Mouse (Mus musculus) kidney, postnatal 4 days (tissue): ENCODE measurements around the gene Dmgdh.

ENCODE experiments used
- DNase-seq, 2 experiments: peaks; one replicate each; pipeline ENCODE4 v3.0.0; 2021; ENCODE audit warnings: mixed read lengths in 2 of 2

Gene Dmgdh

DNA sequence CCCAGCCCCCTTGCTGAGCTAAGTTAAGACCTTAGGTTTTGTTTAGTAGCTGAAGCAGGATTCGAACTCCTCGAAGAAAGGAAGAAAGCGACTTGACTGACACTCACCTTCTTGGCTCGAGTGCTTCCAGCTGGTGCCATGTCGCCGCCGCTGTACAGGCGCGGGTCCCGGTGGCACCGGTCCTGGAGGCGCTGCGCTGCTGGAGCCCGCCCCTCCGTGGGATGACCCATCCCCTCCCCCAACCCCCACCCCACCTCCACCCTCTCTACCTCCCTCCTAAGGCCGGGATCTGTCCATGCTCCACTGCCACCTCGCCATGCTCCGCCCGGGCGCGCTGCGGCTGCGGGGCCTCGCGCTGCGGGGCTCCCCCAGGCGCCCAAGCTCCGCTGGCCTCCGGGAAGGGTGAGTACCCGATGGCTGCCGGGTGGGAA lies at the start of gene Dmgdh, which contains the start of gene Bhmt2:
Gene Dmgdh, plus strand, starts transcription at position 303 of the 431 bp plus-strand sequence.
Gene Bhmt2, minus strand, starts transcription at position 172 of the 431 bp plus-strand sequence.
- DNase-seq, result peak; percentile 17 to 52

DNA sequence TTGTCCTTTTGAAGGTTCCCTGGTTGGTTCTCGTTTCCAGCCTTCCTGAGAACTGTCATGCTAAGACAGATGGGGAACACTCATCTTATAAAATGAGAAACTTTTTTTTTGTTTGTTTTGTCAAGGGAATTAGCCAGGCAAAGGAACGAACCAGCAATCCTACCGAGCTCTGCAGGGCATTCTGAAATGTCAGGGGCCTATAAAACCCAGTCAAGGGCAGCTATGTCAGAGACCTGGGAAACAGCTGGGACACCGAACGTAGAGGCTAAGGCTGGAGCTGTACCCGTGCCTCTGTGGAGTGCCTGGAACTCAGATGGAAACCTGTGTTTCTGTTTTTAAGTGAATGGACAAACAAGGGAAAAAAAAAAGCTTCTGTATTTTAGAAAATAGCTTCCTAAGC lies 45.4 kb upstream of the Dmgdh start:
- no peak for DNase-seq

DNA sequence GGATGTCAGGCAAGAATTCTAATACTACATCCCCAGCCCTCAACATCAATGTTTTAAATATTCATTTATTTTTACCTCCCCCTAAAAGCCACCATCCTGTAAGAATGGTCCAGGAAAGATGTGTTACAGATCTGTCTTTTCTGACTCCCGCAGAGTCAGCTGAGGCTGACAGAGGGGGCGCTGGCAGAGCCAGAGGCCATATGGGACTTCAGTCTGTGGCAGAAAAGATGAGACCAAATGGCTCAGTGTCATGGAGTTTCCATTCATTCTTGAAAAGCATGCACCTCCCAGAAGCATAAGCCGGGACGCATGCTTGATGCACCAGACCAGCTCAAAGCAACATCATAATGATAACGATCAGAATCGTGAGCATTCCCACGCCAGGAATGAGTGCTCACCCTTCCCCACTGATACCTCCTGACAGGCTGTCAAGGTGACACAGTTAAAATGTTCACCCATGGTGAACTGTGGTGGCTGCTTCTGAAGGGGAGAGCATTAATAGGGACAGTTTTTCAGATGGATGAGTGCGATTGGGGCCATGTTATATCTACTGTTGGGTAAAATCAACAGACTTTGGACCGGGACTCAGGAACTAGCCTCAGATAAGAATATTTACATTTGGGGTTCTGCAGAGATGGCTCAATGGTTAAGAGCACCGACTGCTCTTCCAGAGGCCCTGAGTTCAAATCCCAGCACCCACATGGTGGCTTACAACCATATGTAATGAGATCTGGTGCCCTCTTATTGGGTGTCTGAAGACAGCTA lies 43.1 kb upstream of the Dmgdh start:
- no peak for DNase-seq

DNA sequence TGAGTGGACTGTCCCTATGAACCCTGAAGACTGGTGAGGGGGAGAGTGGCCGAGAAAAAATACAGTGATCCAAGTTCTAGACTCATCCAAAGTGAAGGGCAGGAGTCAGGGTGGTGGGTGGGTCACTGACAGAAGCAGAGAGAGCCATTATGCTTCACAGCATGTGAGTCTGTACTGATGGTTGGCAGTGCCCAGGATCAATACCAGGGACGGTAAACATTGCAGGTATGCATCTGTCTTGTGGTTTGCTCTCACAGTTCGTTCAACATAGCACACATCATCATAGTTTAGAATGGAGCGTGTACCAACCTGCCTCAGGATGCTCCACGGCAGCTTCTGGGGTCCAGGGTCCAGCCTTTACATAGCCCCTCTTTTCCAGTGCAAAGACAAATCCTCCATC lies 41.3 kb upstream of the Dmgdh start:
- no peak for DNase-seq

DNA sequence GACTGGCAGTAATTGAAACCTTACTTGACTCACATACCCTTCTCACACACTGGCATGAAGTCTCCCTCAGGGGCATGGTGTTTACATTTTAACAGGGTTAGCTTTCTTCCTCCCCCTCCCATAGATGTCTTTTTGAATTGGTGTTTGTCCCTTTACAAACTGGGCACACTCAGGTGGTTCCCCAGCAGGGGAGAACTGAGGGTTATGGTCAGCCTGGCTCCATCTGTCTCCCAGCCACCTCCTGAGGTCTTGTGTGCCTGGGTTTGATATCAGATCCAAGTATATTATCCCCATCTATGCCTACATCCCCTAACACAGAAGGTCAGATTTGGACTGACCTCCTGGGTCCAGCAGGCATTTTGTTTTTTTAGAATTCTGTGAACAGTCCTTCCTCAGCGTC lies 37.7 kb upstream of the Dmgdh start:
- DNase-seq, result no peak

DNA sequence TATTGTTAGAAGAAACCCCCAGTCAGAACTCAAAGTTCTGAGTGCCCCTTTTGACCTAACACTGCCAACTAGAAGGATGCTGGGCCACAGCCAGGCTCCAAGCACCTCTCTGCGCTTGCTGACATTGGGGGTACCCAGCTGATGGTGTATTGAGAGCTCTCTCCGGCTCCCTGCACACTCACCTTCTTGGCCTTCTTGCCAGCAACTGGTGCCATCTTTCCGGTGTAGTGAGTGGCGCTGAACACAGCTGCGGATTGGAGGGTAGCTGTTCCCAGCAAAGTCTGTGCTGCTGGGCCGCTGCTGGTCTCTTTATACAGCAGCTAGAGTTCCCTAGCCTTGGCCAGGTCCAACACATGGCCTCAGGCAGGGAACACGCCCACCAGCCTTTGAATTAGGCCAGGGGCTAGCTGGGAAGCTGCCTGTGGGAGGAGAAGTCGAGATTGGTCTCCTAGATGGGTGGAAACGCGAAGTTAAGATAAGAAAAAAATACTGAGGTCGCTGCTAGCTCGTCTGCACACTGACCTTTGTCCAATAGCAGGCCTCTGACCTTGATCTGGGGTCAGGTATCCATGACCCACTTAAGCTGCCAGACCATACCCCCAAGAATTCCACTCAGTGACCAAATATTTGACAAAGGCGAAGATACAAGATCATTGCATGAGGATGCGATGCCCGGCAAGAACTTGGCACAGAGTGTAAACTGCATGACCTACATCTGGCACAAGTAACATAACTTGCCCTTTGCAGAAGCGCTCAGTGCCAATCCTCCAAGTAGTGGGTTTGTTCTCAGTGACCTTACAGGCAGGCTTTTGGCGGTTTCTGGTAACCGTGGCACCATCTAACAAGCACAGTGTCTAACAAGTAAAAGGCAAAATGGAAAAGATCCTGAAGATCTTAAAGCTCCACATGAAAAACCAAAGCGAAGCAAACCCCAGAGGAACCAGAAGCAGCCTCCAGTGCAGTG lies 36.7 kb upstream of the Dmgdh start, which contains the start of gene Bhmt:
Gene Bhmt, minus strand, starts transcription at position 680 of the 964 bp plus-strand sequence.
- DNase-seq, result no peak

DNA sequence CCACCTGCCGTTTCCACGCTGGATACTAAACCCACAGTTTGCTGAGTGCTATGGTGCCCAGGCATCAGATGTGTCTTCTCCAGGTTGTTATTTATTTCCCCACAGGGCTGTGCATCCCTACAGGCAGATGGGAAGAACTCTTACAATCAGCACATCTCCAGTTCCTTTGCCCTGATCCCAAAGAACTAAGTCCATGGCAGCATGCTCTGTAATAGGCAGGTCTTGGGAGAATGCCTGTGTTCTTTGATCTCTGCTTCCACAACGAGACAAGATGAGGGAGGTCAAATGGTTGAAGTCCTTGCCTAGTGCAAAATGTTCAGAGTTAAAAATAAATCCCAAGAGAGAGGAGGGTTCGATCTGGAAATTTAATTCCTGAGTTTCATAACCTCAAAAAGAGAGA lies 34.6 kb upstream of the Dmgdh start:
- DNase-seq, result no peak

DNA sequence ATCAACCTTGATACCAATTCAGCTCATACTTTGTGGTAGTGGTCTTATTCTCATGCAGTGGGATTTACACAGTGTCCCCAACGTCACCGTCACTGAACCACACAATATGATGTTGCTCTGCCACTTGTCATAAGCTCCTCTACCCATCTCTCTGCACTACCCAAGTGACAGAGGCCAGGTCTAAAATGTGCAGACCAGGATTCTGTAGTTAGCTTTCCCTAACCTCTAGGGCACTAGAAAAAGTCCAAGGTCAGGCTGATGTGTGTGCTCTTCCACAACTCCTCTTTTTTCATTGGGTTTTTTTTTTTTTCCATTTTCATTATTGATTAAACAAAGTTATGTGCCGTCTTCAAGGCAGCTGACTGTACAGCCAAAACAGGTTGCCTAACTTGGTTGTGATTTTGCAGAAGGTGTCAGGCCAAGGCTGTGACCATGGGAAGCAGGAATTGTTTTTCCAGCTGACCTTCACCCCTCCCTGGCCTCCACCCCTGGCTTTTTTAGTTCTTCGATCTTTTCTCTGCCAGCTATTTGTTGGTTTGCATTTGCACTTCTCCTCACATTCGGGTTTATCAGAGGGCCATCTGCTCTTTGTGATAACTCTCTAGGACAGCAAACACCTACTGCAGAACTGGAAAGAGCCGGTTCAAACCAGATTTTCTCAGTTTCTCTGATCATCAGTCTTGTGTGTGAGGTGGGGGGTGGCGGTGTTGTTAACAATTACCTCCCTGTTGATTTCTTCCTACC lies 25.7 kb upstream of the Dmgdh start:
- no peak for DNase-seq

DNA sequence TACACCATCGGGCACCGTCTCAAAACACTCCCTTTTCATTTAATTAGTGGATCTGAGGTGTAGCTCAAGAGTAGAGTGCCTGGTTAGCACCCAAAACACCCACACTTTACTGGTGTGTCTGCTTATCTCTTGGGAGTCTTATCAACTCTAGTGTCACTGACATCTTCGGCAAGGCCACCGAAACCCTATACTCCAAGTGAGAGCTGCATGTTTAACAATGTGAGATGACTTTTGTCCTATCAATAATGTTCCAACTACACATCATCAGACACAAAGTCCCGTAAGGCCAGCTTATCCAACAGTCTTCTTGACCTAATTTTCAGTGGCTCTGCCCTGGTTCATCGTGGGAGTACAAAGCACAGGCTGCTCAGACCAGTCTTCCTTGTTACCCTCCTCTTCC lies 20.9 kb upstream of the Dmgdh start:
- DNase-seq, result no peak

DNA sequence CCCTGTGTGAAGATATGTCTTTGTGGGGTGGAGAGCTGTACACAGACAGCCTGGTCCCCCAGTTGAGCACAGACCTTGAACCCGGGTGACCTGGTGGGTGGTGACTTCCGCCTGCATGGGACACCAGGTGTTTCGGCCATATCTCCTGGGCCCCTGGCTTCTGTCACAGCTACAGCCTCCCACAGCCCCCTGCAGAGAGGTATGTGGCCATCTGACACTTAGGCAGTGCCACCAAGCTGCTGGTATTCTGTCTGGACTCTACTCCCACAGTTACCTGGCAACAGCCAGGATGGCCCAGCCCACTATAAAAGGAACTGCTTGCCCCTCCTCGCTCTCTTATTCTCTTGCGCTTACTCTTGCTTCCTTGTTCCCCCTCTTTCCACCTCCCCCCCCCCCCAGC lies 16.3 kb upstream of the Dmgdh start:
- DNase-seq, result no peak

DNA sequence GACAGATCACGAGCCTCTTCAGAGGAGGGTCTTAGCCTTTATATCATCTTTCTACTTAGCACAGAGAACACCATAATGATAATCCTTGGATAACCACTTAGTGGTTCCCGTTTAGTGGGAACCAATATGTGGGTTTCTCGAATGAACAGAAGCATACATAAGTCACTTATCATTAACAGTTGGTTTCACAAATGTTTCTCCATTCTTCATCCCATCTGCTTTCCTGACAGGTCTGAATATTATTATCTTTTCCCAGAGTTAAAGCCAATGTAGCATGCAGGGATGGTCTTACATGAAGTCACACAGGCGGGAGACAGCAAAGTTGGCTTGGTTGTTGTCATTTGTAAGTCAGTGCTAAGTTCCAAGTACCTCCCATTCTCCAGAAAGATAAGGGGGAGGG lies 6.6 kb upstream of the Dmgdh start:
- no peak for DNase-seq

DNA sequence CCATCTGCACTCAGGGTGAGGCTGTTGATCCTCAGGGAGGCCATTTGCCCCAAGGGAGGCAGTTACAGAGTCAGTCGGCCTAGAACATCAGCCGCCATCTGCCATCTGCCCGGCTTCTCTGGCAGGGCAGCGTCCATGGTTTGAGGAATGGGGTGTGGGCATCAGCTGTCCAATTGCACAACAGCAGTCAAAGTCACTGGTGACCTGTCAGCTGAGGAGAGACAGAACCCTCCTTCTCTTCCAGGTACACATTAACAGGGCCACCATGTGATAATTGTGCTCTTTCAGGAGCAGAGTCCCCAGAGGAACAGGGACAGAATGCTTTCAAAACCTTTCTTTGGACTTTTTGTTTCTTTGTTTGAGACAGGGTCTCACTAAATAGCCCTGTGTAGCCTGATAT lies 1.9 kb upstream of the Dmgdh start:
- DNase-seq, result peak; percentile 7 to 39

DNA sequence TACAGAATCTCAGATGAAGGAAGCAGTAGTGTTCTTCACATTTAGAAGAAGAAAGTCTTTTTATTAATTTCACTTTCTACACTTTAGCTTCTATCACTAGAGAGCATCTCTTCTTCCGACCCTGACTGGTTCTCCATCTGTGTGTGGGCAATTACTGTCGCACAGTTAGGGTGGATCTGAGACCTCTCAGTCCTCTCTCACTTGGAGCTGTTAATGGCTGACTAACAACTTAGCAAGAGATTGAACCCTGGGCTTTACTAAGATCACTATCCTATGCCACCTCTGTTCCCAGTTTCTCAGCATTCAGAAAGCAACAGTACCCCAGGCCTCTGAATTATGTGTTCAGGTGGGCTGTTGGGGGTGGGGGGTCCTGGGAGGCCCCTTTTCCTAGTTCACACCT lies 937 bp upstream of the Dmgdh start:
- DNase-seq, result no peak

DNA sequence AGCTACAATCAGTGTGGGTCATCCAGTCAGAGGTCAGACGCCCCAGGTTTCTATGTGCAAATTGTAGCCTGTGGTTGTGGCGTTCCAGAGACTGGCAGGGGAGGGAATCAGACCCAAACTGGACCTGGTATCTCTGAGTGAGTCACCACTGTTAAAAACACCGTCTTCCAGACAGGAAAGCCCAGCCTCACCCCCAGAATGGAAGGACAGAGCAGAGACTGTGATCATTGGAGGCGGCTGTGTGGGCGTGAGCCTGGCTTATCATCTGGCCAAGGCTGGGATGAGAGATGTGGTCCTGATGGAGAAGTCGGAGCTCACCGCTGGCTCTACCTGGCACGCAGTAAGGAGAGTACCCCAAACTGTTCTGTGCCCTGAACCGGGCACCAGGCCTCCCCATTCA lies 2.6 kb downstream of the Dmgdh start:
- no peak for DNase-seq

DNA sequence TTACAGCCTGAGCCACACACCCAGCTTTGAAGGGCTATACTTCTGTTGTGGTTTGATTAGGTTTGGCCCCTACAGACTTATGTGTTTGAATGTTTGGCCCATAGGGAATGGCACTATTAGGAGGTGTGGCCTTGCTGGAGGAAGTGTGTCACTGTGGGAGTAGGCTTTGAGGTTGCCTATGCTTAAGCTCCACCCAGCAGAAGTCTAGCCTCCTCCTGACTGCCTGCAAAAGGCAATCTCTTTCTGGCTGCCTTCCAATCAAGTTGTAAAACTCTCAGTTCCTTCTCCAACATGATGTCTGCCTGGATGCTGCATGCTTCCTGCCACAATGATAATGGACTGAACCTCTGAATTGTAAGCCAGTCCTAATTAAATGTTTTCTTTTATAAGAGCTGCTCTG lies 9.1 kb downstream of the Dmgdh start:
- no peak for DNase-seq

DNA sequence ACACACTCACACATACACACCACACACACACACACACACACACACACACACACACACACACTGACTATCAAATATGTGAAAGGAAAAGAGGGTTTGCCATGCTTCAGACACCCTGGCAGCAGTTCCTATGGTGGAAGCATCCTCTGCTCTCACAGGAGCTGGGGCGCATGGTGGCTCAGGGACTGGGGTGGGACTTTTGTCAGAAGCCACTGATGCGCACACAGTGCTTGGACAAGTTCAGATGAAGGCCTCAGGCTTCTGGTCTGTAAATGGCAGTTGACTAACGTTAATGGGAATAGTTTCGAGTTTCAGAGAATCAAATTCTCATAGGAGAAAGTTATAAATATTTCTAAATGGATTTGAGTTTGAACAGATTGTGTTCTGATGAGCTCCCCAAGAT lies 11.0 kb downstream of the Dmgdh start:
- no peak for DNase-seq

DNA sequence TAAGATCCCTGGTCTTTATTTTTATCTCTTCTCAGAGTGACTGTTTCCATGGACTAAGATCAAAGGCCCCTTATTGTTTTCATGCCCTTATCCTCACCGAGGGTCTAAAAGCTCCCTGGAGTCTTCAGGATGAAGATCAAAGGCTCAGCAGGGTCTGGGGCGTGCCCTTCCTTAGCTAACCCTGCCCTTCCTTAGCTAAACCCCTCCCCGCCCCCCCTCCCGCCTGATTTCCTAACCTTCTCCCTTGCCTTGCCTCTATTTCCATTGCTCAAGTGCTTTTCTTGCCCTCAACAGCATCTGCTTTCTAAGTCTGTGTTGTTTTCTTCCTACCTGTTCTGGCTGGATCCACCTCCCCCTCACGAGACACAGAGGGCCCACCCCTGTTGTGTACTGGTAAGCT lies 13.1 kb downstream of the Dmgdh start:
- DNase-seq, result no peak

DNA sequence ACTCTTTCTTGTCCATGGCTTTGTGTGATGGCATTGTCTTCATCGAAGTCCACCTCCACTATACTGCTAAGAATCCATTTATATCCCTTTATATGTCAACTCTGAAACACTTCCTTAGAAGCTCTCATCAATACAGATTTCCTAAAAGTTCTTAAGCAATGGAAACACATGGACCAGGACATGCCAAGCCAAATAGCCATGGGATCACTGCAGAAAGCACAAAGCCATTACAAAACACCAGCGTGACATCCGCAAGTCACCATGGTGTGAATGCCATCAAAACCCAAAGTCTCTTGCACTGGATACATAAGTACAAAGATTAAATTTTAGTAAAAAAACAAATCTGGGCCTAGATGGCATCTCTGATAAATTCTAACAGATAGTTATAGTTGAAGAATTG lies 15.3 kb downstream of the Dmgdh start:
- DNase-seq, result no peak

DNA sequence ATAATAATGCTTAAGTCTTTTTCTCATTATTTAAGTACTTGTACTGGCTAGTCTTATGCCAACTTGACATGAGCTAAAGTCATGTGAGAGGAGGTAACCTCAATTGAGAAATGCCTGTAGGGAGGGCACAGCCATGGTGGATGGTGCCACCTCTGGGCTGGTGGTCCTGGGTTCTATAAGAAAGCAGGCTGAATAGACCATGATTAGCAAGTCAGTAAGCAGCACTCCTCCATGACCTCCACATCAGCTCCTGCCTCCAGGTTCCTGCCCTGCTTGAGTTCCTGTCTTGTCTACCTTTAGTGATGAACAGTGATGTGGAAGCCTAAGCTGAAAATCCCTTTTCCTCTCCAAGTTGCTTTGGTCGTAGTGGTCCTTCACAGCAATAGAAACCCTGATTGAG lies 16.6 kb downstream of the Dmgdh start:
- no peak for DNase-seq

DNA sequence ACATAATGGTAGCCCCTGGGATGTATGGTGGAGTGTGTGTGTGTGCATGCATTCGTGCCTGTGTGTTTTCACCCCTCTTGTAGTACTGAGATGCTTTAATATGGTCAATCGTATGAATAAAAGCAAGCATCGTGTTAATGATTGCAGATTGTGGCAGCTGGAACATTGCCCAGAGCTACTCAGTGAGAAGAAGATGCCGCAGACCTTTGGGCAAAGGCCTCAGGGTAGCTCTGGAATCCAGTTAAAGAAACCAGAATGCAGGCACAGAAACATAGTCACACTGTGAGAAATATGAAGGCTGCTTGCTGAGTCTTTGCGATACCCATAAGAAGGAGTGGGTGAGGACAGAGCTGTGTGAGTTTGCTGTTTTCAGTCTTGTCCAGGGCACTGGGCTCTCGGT lies 24.6 kb downstream of the Dmgdh start:
- DNase-seq, result peak; percentile 61 to 73

DNA sequence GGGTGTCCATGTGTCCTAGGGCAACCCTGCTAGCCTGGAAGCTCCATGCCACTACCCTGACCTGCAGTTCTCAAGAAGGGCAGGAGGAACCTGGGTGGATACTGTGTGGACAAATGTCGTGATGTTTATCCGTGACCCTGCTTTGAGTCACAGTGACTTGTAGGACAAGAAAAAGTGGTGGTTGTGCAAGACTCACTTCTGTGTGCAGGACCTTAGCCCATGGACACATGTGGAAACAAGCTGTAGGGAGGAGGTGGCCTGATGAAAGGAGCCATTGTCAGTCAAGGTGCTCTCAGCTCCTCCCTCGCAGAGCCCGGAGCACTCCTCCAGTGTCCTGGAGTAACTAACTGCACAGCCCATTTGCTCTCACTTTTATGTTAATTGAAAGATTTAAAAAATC lies 31.5 kb downstream of the Dmgdh start:
- no peak for DNase-seq

DNA sequence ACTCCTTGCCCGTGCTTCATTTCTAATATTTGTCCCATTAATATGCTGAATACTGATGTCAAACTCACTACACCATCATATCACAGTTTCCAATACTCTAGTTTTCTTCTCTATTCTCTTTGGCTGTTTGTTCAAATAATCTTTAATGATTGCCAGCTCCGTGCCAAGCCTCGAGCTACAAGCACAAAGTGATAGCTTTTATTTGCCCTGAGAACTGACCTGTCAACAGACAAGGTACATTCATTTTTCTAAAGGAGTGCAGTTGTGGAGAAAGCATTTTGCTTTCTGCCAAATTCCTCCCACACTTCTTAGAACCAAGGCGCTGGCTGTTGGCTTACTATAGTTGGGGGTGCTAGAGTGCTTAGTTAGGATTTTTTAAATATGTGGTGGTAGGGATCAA lies 33.0 kb downstream of the Dmgdh start:
- DNase-seq, result no peak

DNA sequence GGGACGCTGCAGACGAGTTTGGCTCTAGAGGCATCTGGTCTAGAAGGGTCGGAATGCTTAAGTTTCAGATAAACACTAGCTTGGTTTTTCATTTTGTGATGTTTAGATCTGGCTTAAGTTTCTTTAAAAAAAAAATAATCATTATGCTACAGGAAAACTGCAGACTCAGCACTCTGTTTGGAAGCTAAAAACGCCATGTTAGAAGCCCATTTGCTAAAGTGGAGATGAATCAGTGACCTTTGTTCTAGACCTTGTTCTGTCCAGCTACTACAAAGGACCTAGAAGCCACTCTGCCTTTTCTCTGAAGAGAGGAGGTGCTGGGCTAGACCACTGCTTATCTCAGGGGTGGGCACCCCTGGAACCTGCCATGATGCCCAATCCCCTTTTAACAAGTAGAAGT lies 36.1 kb downstream of the Dmgdh start:
- no peak for DNase-seq
